Mouse (Mus musculus) CH12.LX (cell line): ENCODE data around the gene Fgfr2.

Experiments
- CHD2 ChIP-seq: IDR thresholded peaks from 2 replicates; pipeline ENCODE4 v1.6.1; 2011; ENCODE audit warnings: low read length, improper control_type of control experiment
- CTCF ChIP-seq, 2 experiments: IDR thresholded peaks in 1 of 2; conservative IDR thresholded peaks in 1 of 2; 2 replicates each; pipeline ENCODE4 v1.5.1; 2011 to 2012; ENCODE audit warnings: low read depth in 2 of 2, low read length in 2 of 2, improper control_type of control experiment in 1 of 2, inconsistent platforms in 1 of 2, mild to moderate bottlenecking in 1 of 2, moderate library complexity in 1 of 2
- E2F4 ChIP-seq: IDR thresholded peaks from 2 replicates; pipeline ENCODE4 v1.6.1; 2011; ENCODE audit warnings: low read depth, low read length, improper control_type of control experiment; ENCODE audit not compliant: insufficient replicate concordance
- EP300 ChIP-seq: IDR thresholded peaks from 2 replicates; pipeline ENCODE4 v1.6.1; 2011; ENCODE audit warnings: low read length, improper control_type of control experiment
- ETS1 ChIP-seq: conservative IDR thresholded peaks from 2 replicates; pipeline ENCODE4 v1.6.1; 2012; ENCODE audit warnings: low read depth, mild to moderate bottlenecking, inconsistent platforms, low read length, improper control_type of control experiment, moderate library complexity
- GABPA ChIP-seq: IDR thresholded peaks from 2 replicates; pipeline ENCODE4 v1.6.1; 2012; ENCODE audit warnings: low read depth, low read length, improper control_type of control experiment, inconsistent platforms; ENCODE audit not compliant: insufficient replicate concordance
- POLR2A ChIP-seq: IDR thresholded peaks from 2 replicates; pipeline ENCODE4 v1.6.1; 2011; ENCODE audit warnings: low read depth, mild to moderate bottlenecking, improper control_type of control experiment, low read length
- RCOR1 ChIP-seq: conservative IDR thresholded peaks from 2 replicates; pipeline ENCODE4 v1.6.1; 2012; ENCODE audit warnings: low read depth, mild to moderate bottlenecking, inconsistent platforms, low read length, improper control_type of control experiment
- SIN3A ChIP-seq: IDR thresholded peaks from 2 replicates; pipeline ENCODE4 v1.6.1; 2012; ENCODE audit warnings: low read length, improper control_type of control experiment, inconsistent platforms
- TCF12 ChIP-seq: IDR thresholded peaks from 2 replicates; pipeline ENCODE4 v1.6.1; 2014; ENCODE audit warnings: low read depth, mild to moderate bottlenecking, inconsistent platforms, low read length, improper control_type of control experiment
- ZMIZ1 ChIP-seq: IDR thresholded peaks from 2 replicates; pipeline ENCODE4 v1.6.1; 2012; ENCODE audit warnings: low read depth, mild to moderate bottlenecking, inconsistent platforms, low read length, improper control_type of control experiment
- ZNF384 ChIP-seq: IDR thresholded peaks from 2 replicates; pipeline ENCODE4 v1.6.1; 2012; ENCODE audit warnings: low read depth, low read length, improper control_type of control experiment, inconsistent platforms

DNA sequence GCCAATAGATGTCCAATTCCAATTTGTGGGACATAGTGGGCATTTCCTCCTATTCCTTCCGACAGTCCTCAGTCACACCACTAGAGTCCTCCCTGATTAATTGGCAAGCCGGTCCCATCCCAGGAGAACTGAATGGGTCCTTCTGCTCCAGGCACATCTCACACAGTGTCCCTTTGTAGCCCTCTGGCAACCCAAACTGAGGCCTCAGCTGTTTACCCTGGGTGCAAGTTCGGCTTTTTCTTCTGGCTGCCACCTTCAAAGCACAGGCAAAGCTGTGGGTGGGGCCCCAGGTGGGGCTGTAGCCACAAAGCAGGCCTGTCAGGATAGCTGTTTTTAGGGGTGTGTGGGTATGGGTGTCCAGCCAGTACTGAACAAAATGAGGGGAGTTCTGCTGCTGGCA lies 576.0 kb downstream of the Fgfr2 start:
- TF ChIP-seq RCOR1 (no peak), POLR2A (no peak), TCF12 (no peak), ZNF384 (no peak), CTCF (conservative IDR thresholded peaks at IDR 0.05 in 1 of 2, IDR thresholded peaks at IDR 0.05 in 1 of 2; ENCODE audit: low read depth in 2 of 2, low read length in 2 of 2) (no peak), EP300 (no peak), ZMIZ1 (no peak), SIN3A (no peak), ETS1 (no peak), CHD2 (no peak), E2F4 (no peak), GABPA (no peak)
